Mouse (Mus musculus) lung, postnatal 36 days (tissue): Measurements from ENCODE around the gene Zfp831.

ENCODE experiments used
- DNase-seq: peaks from one replicate; pipeline ENCODE4 v3.0.0; 2022; ENCODE audit warnings: mixed read lengths

Gene Zfp831

DNA sequence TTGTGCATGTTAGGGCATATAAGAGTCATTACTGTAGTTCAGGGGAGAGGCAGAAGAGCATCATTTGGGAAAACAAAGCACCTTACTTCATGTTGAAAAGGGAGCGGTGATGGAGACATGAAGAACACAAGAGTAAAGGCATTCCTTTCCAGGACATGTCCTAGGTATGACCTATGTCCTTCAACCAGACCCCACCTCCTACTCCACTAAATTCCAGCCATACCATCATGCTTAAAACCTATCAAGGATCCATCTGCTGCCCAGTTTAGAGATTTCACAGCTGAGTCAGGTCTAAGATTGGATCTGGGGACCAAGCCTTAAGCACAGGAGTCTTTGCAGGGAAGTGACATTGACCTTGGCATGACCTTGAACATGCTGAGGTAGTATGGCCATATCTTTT, 91.9 kb downstream of the Zfp831 start:
- DNase-seq: no peak

DNA sequence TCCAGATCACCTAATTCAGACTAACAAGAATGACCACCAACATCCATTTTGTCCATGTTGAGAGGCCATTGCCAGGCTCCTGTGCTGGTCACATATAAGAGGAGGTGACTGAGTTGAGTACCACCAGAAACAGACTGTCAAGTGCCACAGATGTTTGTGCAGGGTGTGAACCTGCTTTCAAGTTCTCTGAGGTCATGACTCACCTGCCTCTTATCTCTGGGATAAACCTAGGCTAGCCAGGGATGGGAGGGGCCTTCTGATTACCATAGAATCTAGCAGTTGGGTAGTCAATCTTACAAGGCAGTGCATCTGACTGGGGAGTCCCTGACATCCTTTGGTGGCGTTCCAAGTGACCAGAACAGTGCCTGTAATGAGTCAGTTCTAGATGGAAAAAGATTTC, 103.8 kb downstream of the Zfp831 start:
- peak; percentile 71 for DNase-seq

DNA sequence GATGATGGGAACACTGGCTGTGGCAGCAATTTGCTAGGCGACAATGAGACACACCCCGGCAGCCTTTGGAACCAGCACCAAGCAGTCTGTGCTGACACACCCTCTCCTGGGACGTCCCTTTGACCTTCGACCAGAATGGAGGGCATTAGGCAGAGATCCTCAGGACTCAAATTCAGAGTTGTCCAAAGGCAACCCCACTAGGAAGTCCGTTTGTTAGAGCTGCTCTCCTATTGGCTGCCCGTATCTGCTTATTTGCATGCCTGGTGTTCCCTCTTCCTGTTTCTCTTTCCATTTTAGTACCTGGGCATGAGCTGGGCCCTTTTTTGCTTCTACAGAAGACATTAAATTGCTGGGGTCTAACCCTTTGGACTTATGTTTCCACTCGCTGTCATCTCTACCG, 105.0 kb downstream of the Zfp831 start:
- no peak for DNase-seq

DNA sequence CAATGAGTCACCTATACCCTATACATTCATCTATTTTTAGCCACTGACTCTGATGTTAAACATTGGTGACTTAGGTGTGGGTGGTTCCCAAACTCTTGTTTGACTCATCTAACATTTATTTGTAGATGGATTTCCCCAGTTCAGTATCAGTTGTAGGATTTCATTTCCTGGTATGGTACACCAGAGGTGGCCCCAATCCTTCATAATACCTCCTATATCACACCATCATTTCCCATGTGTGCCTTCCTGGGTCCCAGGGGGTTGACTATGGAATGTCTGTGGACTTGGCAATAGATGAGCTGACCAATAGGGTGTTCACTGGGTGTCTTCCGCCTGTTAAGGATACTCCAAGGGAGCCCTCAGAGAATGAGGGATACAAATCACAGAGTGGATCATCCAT, 109.9 kb downstream of the Zfp831 start:
- DNase-seq: no peak

DNA sequence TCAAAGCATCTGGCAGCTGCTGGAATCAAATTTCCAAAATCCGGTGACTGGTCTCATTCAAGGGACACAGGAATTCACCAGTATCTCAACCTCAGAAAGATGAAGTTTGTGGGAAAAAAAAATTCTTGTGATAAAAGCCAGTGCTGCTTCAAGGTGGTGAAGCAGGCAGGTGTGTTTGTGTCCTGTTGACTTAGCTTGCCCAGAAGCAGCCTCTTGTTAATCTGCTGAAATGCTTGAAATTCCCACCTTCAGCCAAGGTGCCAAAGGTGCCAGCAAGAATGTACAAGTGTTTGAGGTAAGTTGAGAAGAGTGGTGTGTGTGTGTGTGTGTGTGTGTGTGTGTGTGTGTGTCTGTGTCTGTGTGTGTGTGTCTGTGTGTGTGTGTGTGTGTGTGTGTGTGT, 110.9 kb downstream of the Zfp831 start:
- peak; percentile 81 for DNase-seq

DNA sequence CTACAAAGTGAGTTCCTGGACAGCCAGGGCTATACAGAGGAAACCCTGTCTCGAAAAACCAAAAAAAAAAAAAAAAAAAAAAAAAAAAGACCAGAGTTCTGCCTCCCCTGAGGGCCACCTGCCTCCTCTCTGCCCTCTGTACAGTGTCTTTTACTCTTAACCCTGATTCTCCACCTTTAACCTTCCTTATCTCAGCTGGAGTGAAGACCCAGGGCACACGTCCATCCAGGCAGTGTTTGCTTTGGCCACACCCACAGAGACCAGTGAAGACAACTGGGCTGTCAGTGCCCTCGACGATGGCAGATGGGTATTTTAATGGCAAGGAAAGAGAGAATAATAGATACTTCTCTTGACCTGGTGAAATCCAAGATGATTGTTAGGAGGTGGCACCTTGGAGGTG, 115.9 kb downstream of the Zfp831 start:
- no peak for DNase-seq
